Mouse (Mus musculus): ENCODE measurements around the gene Vrk1.

Vrk1 gene

GRCm38 (mm10) chr12:106046143-106046795 lies 36.2 kb downstream of the Vrk1 start:
- DNase-seq (ENCODE audit: low spot score) = no peak

- DNase-seq (ENCODE audit: low spot score) = no peak
These were observed 42.2 kb downstream of the Vrk1 start for GRCm38 (mm10) chr12:106052271-106052670.

- peak; percentile 73 for DNase-seq (ENCODE audit: low spot score)
These were observed 45.8 kb downstream of the Vrk1 start for GRCm38 (mm10) chr12:106055799-106056198.

GRCm38 (mm10) chr12:106059873-106060573 lies 50.0 kb downstream of the Vrk1 start:
- no peak for DNase-seq (ENCODE audit: low spot score)

GRCm38 (mm10) chr12:106070434-106071155 lies 60.6 kb downstream of the Vrk1 start:
- DNase-seq (ENCODE audit: low spot score) = no peak

GRCm38 (mm10) chr12:106071575-106072166 lies 61.6 kb downstream of the Vrk1 start:
- DNase-seq (ENCODE audit: low spot score) = no peak

- DNase-seq (ENCODE audit: low spot score) = no peak
These were observed 64.5 kb downstream of the Vrk1 start for GRCm38 (mm10) chr12:106074371-106075155.

- DNase-seq (ENCODE audit: low spot score) = no peak
These were observed 66.1 kb downstream of the Vrk1 start for GRCm38 (mm10) chr12:106076131-106076530.

GRCm38 (mm10) chr12:106080511-106080910 lies 70.5 kb downstream of the Vrk1 start:
- DNase-seq (ENCODE audit: low spot score) = no peak

- DNase-seq (ENCODE audit: low spot score) = no peak
These were observed 71.1 kb downstream of the Vrk1 start for GRCm38 (mm10) chr12:106080945-106081747.

- no peak for DNase-seq (ENCODE audit: low spot score)
These were observed 71.7 kb downstream of the Vrk1 start for GRCm38 (mm10) chr12:106081748-106082140.

GRCm38 (mm10) chr12:106082191-106082957 lies 72.3 kb downstream of the Vrk1 start:
- no peak for DNase-seq (ENCODE audit: low spot score)

GRCm38 (mm10) chr12:106082958-106083381 lies 72.9 kb downstream of the Vrk1 start:
- DNase-seq (ENCODE audit: low spot score) = no peak

- DNase-seq (ENCODE audit: low spot score) = no peak
These were observed 74.1 kb downstream of the Vrk1 start for GRCm38 (mm10) chr12:106084126-106084525.

GRCm38 (mm10) chr12:106094827-106095226 lies 84.8 kb downstream of the Vrk1 start:
- no peak for DNase-seq (ENCODE audit: low spot score)

- DNase-seq (ENCODE audit: low spot score) = no peak
These were observed 92.0 kb downstream of the Vrk1 start for GRCm38 (mm10) chr12:106102003-106102402.

- no peak for DNase-seq (ENCODE audit: low spot score)
These were observed 93.0 kb downstream of the Vrk1 start for GRCm38 (mm10) chr12:106102726-106103643.

- no peak for DNase-seq (ENCODE audit: low spot score)
These were observed 97.2 kb downstream of the Vrk1 start for GRCm38 (mm10) chr12:106107272-106107671.

Measured in ovary, postnatal 14 days (tissue).